Mouse (Mus musculus): Measurements from ENCODE around the gene Unkl.

Gene Unkl

DNA sequence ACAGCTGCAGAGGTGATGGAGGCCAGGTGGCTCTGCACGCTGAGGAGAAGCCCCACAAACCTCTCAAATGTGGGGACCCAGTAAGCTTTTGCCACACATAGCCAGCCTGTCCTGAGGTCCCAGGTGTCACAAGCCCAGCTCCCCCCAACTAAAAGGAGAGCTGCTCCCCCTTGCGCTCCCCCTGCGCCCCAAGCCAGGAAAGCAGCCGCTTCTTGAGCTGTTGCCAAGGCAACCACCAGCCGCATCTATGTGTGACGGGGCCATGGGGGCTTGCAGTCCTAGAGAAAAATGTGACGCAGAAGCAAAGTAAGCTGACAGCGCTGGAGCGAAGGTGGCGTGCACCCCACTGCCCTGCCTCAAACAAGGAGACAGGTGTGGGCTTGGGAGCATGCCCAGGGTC, 65.6 kb downstream of the Unkl start:
- DNase-seq (ENCODE audit: low read depth, low spot score), result no peak

DNA sequence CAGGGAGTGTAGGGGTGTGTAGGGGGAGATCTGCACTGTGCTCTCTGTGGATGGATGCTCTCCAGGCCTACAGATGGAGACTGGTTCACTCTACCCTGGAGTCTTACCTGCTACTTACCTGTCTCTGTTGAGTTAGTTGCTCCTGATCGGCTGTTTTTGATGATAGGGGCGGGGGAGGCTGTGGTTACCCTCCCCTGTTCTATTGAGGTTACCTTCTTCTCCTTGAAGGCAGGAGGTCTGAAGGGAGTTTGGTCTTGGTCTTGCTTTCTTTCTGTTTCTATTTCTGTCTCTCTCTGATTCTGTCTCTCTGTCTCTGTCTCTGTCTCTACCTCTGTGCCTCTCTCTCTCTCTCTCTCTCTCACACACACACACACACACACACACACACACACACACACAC, 66.9 kb downstream of the Unkl start:
- no peak for DNase-seq (ENCODE audit: low read depth, low spot score)

DNA sequence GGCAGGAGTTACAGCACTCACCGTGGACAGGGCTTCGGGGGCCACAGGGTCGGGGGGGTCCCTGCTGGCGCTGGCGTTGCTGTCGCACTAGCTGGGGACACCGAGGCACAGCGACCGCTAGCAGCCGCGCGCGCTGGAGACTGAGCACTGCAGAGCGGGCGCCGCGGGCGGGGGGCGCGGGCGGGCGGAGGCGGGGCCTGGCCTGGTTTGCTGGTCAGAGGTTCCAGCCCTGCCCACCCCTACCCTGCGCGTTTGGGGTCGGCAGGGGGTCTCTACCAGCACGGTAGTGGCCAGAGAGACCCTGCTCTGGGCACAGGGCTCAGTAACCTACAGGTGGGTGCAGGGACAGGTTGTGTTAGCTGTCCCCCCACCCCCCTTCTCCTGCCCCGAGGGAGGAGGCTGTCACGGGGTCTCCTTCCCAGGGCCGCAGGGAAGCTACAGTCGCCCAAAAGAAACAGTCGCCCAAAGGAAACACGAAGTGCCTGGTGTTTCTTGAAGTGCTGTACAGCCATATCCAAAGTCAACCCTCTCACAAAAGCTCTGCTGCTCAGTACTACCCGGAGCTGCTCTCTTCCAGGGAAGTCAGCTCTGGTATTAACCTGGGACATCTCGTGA, 68.0 kb downstream of the Unkl start, which contains the start of gene Baiap3:
TSS of gene Baiap3 (minus strand) at position 225 of the 615 bp plus-strand sequence.
- no peak for DNase-seq (ENCODE audit: low read depth, low spot score)

DNA sequence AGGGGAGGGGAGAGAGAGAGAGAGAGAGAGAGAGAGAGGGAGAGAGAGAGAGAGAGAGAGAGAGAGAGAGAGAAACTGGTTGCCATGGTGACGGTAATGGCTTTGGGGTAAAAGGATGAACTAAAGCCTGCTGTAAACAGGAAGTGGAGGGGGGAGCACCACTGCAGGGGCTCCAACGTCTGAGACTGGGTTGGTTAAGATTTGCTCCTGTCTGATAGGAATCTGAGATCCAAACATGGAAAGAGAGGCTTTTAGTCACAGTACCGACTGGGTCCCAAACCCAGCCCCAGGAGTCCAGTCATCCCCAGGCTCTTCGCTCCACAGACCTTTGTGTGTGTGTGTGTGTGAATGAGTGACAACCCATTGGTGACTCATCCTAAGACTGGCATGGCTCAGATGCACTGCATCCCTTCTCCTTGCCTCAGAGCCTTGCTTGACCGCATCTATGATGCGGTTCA, 69.6 kb downstream of the Unkl start:
- DNase-seq (ENCODE audit: low read depth, low spot score), result no peak

DNA sequence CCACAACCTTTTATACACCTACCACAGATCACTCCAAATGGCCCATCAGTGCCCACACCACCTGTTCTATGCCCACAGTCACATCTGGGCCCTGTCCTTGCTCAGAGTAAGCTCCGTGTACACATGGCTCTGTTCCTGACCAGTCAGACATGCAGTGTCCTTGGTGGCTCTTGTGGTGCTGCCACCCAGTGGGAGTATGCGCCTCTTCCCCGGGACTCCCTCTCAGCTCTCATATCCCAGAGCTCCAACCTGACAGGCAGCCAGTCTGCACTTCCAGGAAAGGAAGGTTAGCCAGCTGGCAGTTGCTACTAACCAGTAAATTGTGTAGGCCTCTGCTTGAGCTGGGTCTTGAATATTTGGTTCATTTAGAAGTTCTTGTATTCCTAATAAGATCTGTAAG, 76.3 kb downstream of the Unkl start:
- no peak for DNase-seq (ENCODE audit: low read depth, low spot score)

DNA sequence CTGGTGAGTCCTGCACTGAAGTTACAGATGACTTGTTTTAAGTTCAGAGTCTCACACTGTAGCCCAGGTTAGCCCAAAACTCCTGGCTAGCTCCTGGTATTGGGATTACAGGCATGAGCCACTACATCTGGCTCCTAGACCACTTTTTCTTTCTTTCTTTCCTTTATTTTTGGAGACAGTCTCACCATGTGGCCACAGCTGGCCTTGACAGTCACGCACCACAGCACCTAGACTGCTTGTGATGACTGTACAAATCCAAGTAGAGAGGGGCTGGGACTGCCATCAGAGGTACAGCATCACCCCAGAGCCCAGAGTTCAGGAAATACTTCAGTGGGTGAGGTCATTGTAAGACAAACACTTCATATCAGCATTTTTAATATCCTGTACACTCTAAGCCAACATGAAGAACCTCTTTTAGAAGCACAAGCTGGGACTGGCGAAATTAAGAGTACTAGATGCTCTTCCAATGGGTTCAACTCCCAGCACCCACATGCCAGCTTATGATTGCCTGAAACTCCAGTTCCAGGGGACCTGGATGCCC, 82.7 kb downstream of the Unkl start:
- no peak for DNase-seq (ENCODE audit: low read depth, low spot score)

DNA sequence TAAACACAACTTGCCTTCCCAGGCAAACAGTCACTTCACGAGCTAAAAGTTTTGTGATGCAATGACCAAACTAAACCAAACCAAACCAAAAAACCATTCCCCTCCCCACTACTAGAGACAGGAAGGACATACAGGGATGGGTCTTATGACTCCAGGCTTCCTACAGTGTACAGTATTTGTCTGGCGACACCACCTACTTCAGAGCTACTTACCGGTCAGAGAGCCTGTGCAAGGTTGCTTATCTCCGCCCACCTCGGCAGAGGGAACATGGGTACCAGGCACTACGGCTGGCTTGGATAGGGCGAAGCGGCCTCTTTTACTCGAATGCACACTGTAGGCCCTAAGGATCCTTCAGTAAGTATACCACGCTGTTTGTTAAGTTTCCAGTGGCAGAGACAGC, 84.1 kb downstream of the Unkl start:
- no peak for DNase-seq (ENCODE audit: low read depth, low spot score)

DNA sequence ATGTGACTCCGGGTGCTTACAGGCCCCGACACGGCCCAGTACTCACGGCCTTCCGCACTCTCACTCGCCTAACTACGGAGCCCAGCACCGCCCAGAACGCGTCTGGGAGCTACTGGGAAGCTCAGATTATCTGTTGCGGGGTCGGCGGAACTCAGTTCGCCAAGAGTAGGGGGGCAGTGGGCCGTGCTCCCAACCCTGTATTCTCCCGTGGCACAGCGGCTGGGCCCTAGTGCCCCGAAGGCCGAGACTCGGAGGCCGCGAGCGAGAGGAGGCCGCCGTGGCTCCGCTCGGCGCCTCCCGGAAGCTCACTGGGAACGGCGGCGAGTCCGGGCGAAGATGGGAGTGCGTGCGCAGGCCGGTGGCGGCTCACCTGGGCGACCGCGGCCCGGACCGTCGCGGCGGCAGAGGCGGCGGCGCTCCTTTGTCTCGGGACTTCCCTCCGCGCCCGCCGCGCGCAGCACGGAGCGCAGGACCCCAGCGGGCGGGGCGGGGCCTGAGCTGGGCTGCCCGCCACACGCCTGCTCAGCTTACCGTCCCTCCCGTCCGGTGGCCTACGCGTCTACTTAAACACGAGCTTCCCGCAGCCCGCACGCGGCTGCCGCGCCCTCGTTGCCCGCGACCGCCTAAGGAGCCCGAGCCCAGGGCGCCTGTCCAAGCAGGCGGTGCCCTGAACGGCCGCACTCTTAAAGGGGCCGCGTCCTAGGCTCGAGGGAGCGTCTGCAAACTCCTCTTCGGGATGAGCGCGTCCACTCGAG, 84.9 kb downstream of the Unkl start:
- DNase-seq (ENCODE audit: low read depth, low spot score), result peak; percentile 40

DNA sequence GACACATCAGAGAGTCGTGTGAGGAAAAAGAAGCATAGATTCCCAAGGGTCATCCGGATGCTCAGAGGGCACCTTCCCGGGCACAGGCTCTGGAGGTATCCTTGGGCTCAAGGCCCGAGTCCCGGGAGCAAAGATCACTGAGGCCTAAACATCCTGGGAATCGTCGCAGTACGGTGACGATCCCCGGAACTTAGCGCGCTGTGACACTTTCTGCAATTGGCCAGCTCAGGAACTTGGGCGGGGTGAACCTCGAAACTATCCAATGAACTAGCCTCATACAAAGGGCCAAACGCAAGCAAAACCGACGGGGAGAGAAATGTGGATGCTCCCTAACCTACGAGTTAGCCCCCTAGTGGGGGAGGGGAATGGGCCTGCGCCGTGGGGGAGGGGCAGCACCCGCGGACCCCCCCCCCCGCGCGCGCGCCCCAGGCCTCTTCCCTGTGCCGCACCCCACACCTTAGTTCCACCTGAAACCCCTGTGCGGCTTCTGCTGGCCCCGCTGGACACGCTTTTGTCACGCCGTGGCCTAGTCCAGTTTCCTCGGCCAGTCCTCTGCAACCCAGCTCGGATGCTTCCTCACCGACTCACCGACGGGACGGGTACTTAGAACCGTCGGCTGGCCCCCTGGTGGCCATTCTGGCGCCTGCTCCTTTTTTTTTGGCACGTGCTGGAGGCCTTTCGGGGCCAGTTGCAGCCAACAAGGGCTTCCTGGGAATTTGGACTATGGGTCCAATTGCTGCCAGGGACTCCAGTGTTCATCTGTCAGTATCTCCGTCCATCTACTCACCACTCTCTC, 85.7 kb downstream of the Unkl start:
- peak; percentile 99 for DNase-seq (ENCODE audit: low read depth, low spot score)

DNA sequence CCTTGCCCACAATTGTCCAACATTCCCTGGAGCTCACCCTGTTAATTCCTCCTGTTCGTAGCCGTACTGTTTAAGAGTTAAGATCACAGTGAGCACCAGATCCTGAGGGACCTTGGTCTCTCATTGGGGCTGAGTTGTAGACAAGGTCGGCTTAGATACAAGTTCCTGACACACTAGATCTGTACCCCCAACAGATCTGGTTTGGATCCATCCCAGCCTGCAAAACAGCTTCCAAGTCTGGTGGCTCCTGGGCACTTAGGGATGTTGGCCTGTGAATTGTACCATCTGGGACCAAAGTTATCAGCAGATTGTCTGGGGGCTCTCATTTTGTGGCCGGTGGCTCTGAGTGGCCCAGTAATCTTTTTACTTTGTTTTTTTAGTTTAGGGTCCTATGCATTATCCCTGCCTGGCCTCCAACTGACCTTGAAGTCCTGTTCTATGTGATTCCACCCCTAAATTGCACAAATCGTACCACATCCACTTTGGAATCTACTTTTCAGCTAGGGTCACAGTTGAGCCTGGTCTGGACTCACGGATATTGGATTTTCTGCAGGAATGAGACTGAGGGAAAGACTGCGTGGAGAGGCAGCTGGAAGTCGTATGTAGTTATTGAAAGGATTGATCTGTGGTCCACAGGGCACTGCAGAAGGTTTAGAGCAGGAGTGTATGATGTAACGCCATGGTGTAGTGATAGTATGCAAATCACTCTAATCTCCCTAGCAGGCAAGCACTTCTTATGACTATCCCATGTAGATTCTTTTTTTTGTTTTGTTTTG, 86.6 kb downstream of the Unkl start, which contains the start of gene Ube2i:
TSS of gene Ube2i (minus strand) at position 52 of the 776 bp plus-strand sequence.
- no peak for DNase-seq (ENCODE audit: low read depth, low spot score)

DNA sequence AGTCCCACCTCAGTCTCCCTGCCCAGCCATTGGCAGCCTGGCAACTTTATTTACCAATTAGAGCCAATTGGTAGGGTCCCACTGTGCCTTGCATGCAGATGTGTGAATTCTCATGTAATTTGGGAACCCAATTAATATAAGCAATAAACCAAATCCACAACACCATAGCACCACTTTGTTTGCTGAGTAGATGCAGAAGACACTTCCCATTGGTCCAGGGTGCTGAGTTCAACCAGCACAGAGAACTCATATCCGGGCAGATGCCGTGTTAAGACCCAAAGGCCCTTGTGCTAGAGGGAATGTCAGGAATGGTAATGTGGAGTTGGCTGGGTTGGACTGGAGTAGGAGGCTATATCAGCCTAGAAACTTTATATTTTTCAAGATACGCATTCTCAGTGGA, 87.6 kb downstream of the Unkl start:
- DNase-seq (ENCODE audit: low read depth, low spot score), result no peak

DNA sequence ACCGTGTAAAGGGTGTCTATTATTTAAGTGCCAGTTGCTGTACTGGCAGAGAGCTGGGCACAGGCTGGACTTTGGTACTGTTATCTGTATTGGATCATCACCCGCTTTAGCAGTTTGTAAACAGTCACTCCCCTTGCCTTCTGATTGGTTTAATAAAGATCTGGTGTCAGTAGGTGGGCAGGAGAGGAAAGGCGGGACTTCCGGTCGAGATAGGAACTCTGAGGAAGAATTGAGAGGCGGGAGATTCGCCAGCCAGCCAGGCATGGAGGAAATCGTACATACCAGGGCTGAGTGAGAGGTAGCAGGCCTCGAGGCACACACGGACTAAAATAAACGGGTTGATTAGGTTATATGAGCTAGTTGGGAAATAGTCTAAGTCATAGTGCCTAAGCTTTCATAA, 93.9 kb downstream of the Unkl start:
- DNase-seq (ENCODE audit: low read depth, low spot score), result no peak
